Mouse (Mus musculus): ENCODE measurements at regions not wholly inside any gene's neighbourhood (a gene's known extent, or its start where the extent isn't known, plus 50 kb on each side); places are given as distances from the start of the nearest gene placed in this dataset.

DNA sequence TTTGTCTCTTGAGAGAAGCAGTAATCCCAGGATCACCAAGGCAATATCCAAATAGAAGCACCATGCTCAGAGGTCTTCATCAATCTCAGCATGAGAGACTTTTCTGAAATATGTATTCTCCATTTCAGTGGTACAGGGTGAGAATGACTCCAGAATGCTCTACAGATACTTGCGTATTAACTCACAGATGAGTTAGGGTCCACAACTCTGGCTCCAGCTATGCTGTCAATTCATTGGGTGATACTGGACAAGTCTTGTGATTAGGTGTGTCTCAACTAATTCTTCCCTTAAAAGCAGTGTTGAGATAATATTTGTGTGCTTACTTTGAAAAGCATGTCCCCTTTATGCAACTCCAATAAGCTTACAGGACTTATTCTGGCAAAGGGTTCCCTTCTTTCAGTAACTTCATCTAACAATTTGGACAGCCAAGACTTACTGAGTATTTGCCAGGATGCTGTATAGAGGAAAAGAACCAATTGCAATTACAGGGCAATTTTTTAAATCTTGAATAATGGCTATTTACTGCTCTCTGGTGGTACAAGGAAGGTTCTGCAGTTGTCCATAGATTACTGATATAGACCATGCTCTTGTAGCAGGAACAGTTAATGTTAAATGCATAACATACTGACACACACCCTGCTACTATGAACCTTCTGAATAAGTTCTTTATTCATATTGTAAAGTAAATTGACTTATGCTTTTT is 445.6 kb upstream of the Tnc start:
- TF ChIP-seq CTCF (IDR thresholded peaks at IDR 0.05; ENCODE audit: extremely low read depth, insufficient read depth, insufficient read length, insufficient replicate concordance), result no peak
- TF ChIP-seq POLR2A (IDR thresholded peaks at IDR 0.05; ENCODE audit: low read depth, low read length), result no peak
